Mouse (Mus musculus): ENCODE measurements at regions not wholly inside any gene's neighbourhood (a gene's known extent, or its start where the extent isn't known, plus 50 kb on each side); places are given as distances from the start of the nearest gene placed in this dataset.

DNA sequence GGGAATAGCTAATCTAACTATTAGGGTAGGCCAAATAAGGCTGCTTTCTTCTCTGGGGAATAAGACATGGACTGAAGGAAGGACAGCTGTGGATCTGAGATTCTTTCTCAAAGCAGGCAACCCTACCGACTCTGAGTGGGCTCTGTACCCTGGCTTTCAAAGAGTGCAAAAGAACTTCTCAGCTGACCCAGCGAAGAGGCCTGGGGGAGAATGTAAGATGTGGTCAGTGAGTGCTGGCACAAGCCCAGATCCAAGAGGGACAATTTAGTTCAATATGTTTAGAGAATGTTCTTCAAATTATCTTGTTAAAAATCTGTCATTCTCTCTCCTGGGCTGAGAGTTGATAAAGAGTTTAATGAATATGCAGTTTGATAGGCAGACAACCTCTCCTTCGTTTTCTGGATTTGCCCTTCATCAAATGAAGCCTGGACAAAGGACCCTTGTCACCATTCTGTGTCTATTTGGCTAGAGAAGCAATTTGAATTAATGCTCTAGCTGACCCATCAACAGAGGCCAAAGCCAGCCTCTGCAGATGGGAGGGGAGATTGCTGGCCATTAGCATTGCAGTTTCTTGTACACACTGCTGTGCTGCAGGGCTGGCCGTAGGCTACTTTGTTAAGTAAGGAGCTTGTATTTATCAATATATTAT, 509.8 kb downstream of the Igsf11 start:
- no peak for TF ChIP-seq NANOG (IDR thresholded peaks at IDR 0.05; ENCODE audit: borderline replicate concordance, low read length)
- TF ChIP-seq CTCF (conservative IDR thresholded peaks at IDR 0.05; ENCODE audit: low read length), result no peak
